Mouse (Mus musculus): ENCODE measurements around the gene Srpk2.

- TF ChIP-seq POLR2A (IDR thresholded peaks at IDR 0.05; ENCODE audit: borderline replicate concordance, extremely low read depth, insufficient read depth, insufficient read length, poor library complexity, severe bottlenecking) (no peak), CTCF (IDR thresholded peaks at IDR 0.05; ENCODE audit: borderline replicate concordance, extremely low read depth, insufficient read depth, insufficient read length) (no peak)
These were observed 185.2 kb downstream of the Srpk2 start for GRCm38 (mm10) chr5:23499257-23499656.

Measured in brain, embryonic 14.5 days (tissue).